Mouse (Mus musculus) forebrain, embryonic 11.5 days (tissue): Measurements from ENCODE around the gene Gpx5. TPM values are rescaled to one million over a fixed set of nuclear protein-coding genes. Genes with fewer than 3 reads are reported as not detected.

Experiments used
- ATAC-seq: fragments of 200-750 bp; cut with Nextera tagmentation; replicated peaks from 2 replicates; pipeline ENCODE4 v1.8.0; 2017; ENCODE audit warnings: moderate TSS enrichment; ENCODE audit not compliant: low FRiP score
- DNase-seq: peaks from one replicate; pipeline ENCODE4 v3.0.0-alpha.2; 2017; ENCODE audit warnings: low spot score
- H3K27ac ChIP-seq: fragments of 300-500 bp; sonication (generic); 2 replicates; pipeline ENCODE4 v1.5.1; 2014; ENCODE audit warnings: low read depth, low read length
- H3K27me3 ChIP-seq: fragments of 300-500 bp; sonication (generic); 2 replicates; pipeline ENCODE4 v1.6.1; 2014; ENCODE audit warnings: mild to moderate bottlenecking, low read length, mixed read lengths; ENCODE audit not compliant: control insufficient read depth, insufficient read depth
- H3K36me3 ChIP-seq: fragments of 300-500 bp; sonication (generic); 2 replicates; pipeline ENCODE4 v1.6.1; 2014; ENCODE audit warnings: mild to moderate bottlenecking, low read length, moderate library complexity, mixed read lengths; ENCODE audit not compliant: control insufficient read depth, insufficient read depth
- H3K4me1 ChIP-seq: fragments of 300-500 bp; sonication (generic); replicated peaks from 2 replicates; pipeline ENCODE4 v1.6.1; 2014; ENCODE audit warnings: low read length, mixed read lengths; ENCODE audit not compliant: control insufficient read depth, insufficient read depth
- H3K4me2 ChIP-seq: fragments of 300-500 bp; sonication (generic); 2 replicates; pipeline ENCODE4 v1.6.1; 2014; ENCODE audit warnings: low read depth, mild to moderate bottlenecking, low read length, moderate library complexity, mixed read lengths; ENCODE audit not compliant: severe bottlenecking
- H3K4me3 ChIP-seq: fragments of 300-500 bp; sonication (generic); 2 replicates; pipeline ENCODE4 v1.5.1; 2014; ENCODE audit warnings: low read depth, low read length
- H3K9ac ChIP-seq: fragments of 300-500 bp; sonication (generic); 2 replicates; pipeline ENCODE4 v1.6.1; 2014; ENCODE audit warnings: low read length
- H3K9me3 ChIP-seq: fragments of 300-500 bp; sonication (generic); 2 replicates; pipeline ENCODE4 v1.6.1; 2016; ENCODE audit warnings: low read length, mixed read lengths; ENCODE audit not compliant: control insufficient read depth
- WGBS: fragments of 180-500 bp; shearing (Covaris S2); extraction: QIAGEN DNeasy Blood & Tissue Kit; methylation state at CpG from one replicate; pipeline ENCODE4 v1.1.7; 2014; 5-methylcytosine and 5-hydroxymethylcytosine counted together
- polyA plus RNA-seq: library from polyadenylated mRNA; unstranded; fragments of >200 nt; fragmentation: Nextera tagmentation; extraction: Ambion mirVana; gene quantifications from 2 replicates; pipeline ENCODE4 v1.2.1, GENCODE M21; 2014

Gene Gpx5
- polyA plus RNA-seq, 1 experiment from 2014 or later, result not detected

DNA sequence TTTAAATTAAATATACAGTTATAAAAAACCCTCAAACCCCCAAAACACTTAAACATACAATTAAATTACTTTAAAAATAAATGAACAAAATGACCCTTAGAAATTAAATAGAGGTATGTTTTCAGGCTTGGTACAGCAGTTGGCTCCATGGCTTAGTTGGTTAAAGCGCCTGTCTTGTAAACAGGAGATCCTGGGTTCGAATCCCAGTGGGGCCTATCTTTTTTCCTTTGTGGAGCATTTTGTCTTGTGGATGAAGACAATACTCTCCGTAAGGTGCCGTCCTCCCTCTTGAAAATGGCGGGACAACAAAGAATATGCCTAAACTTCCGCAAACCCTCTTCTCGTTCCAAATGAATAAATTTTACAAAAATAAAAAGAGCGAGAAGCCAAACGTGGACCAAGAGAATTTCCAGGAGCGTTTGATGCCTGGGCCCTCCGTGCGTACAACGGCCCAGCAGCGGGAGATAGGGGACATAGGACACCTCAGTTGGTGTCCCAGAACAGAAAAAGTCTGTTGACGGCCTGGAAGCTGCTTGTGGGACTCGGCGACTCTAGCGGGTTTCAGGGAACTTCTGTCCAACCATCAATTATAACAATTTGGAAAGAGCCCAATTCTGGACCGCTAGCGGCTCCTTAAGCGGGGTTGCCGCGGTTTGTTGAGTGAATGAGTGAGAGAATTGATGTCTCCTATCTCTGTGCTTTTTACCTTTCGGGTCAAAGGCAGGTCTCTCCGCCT is 16.5 kb downstream of the Gpx5 start:
- no peaks in the 10 kb centered on the region; the same call in 1 of the 2 replicates for H3K4me1 ChIP-seq
- peak overlapping the region; percentile 61 for H3K9ac ChIP-seq
- peak; percentile 85 for ATAC-seq
- peak; percentile 88 for DNase-seq
- H3K4me2 ChIP-seq, result peak overlapping the region; percentile 55
- peak overlapping the region; percentile 61 for H3K4me3 ChIP-seq
- no peaks in the 10 kb centered on the region for H3K9me3 ChIP-seq
- H3K27ac ChIP-seq, result no peak overlapping the region
- no peaks in the 10 kb centered on the region for H3K36me3 ChIP-seq
- H3K27me3 ChIP-seq, result no peaks in the 10 kb centered on the region; the same call in 1 of the 2 replicates
- WGBS, result under 1% methylated on average over 25 of the region's 25 CpGs

DNA sequence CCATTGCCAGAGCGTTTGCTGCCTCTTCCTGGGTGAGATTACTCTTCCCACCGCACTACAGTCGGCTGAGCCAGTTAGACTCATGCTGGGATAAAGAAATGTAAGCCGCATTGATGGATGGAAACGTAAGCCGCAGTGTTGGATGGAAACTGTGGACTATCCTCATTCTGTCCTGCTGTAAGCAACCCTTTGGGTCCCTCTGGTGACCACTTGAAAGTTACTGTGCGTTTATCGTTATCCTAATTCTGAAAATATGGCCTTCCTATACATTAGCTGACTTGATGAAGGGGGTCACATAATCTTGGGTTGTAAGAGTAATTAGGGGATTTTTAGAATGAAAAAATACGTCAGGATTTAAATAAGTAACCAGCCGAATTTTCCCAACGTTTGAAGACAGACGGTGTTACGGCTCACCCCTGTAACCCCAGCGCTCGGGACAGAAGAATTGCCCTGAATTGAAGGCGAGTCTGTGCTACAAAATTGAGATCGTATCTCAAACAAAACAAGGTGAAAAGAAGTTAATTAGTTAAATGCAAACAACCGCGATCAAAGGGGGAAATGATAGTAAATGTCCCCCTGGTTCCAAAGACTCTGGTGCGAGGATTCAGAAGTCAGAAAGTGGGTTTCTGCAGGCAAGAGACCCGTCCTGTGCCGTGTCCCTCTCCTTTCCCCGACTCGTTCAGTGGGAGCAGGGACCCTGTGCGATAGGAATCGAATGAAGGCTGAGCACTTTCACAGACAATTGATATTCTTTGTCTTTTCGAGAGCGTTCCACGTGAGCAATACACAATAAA is 17.3 kb downstream of the Gpx5 start:
- Histone ChIP-seq H3K4me3 (peak overlapping the region; percentile 61), H3K9ac (peak overlapping the region; percentile 61), H3K27ac (no peak overlapping the region), H3K4me1 (no peaks in the 10 kb centered on the region; the same call in 1 of the 2 replicates), H3K4me2 (peak overlapping the region; percentile 55), H3K9me3 (no peaks in the 10 kb centered on the region), H3K36me3 (no peaks in the 10 kb centered on the region), H3K27me3 (no peaks in the 10 kb centered on the region; the same call in 1 of the 2 replicates)
- under 1% methylated on average over 29 of the region's 29 CpGs for WGBS
- peak; percentile 72 for ATAC-seq
- DNase-seq, result peak; percentile 68

DNA sequence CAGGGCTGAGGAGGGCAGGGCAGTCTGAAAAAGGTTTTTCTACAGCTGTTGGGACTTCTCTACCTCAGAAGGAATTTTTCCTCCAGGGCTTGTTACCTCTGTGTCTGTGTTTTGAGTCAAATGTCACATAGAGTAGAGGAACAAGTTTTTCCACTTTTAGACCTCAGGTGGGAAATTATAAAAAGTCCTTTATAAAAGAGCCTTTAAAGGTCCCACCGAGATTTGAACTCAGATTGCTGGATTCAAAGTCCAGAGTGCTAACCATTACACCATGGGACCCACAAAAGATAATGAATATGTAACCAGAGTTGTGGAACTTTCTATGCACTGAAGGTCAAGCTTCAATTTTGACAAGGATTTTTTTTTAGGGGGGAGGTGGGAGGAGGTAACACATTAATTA is 24.3 kb downstream of the Gpx5 start:
- Histone ChIP-seq H3K4me3 (no peak overlapping the region), H3K9me3 (no peaks in the 10 kb centered on the region), H3K4me1 (no peaks in the 10 kb centered on the region), H3K36me3 (no peaks in the 10 kb centered on the region), H3K27ac (no peak overlapping the region), H3K27me3 (no peaks in the 10 kb centered on the region), H3K4me2 (peak overlapping the region; percentile 12; the same call in 1 of the 2 replicates), H3K9ac (no peak overlapping the region)
- DNase-seq (no peak), ATAC-seq (0 out of 2 replicates have a peak, but pooled peaks have one; percentile 10)
- 6% methylated on average over 1 of the region's 1 CpGs for WGBS

DNA sequence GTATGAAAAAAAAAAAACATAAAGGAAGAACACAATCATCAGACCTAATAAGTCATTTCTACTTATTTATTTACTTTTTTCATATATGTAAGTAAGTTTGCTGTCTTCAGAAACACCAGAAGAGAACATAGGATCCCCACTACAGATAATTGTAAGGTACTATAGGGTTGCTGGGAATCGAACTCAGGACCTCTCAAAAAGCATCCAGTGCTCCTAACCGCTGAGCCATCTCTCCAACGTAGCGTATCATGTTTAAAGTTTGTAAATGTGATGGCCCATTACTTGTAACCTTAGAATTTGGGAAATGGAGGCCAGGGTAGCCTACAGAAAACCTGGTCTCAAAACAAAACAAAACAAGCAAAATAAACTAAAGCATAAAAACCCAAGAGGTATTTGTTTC is 25.0 kb downstream of the Gpx5 start:
- no peak overlapping the region for H3K9ac ChIP-seq
- no peaks in the 10 kb centered on the region for H3K4me1 ChIP-seq
- 9% methylated on average over 4 of the region's 4 CpGs for WGBS
- H3K36me3 ChIP-seq, result no peaks in the 10 kb centered on the region
- H3K4me2 ChIP-seq, result peak overlapping the region; percentile 12; the same call in 1 of the 2 replicates
- ATAC-seq (no peak), DNase-seq (no peak)
- peaks cover 1% of the 10 kb centered on the region; the same call in 1 of the 2 replicates for H3K27me3 ChIP-seq
- no peaks in the 10 kb centered on the region for H3K9me3 ChIP-seq
- peak overlapping the region; percentile 9; the same call in 1 of the 2 replicates for H3K4me3 ChIP-seq
- H3K27ac ChIP-seq, result no peak overlapping the region

DNA sequence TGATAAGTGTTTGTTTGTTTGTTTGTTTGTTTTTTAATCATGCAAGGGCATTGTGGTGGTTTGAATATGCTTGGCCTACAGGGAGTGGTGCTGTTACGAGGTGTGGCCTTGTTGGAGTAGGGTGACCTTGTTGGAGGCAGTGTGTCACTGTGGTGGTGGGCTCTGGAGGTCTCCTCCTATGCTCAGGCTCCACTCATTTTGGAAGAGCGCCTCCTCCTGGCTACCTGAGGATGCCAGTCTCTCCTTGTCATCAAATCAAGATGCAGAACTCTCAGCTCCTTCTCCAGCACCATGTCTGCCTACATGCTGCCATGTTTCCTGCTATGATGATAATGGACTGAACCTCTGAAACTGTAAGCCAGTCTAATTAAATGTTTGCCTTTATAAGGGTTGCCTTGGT is 26.8 kb downstream of the Gpx5 start:
- Histone ChIP-seq H3K27ac (no peak overlapping the region), H3K4me3 (no peak overlapping the region), H3K4me1 (no peaks in the 10 kb centered on the region), H3K9me3 (no peaks in the 10 kb centered on the region), H3K4me2 (no peak overlapping the region), H3K27me3 (peaks cover 2% of the 10 kb centered on the region; the same call in 1 of the 2 replicates), H3K36me3 (no peaks in the 10 kb centered on the region), H3K9ac (no peak overlapping the region)
- DNase-seq, result no peak
- 51% methylated on average over 2 of the region's 2 CpGs for WGBS
- ATAC-seq, result no peak

DNA sequence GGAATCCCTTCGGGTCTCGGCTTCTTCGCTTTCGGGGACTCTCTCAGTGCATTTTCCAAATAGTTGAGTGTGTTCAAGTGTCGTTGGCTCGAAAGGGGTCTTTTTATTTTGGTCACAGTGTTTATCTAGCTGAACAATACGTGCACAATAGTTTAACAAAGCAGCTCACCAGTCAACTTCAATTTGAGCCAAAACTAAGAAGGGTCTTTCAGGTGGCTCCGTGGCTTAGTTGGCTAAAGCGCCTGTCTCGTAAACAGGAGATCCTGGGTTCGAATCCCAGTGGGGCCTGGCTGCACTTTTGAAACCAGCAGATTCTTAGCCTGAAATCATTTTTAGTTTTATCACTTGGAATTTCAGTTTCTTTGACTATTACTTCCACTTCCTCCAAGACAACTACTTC is 28.2 kb downstream of the Gpx5 start:
- WGBS, result 2% methylated on average over 11 of the region's 11 CpGs

DNA sequence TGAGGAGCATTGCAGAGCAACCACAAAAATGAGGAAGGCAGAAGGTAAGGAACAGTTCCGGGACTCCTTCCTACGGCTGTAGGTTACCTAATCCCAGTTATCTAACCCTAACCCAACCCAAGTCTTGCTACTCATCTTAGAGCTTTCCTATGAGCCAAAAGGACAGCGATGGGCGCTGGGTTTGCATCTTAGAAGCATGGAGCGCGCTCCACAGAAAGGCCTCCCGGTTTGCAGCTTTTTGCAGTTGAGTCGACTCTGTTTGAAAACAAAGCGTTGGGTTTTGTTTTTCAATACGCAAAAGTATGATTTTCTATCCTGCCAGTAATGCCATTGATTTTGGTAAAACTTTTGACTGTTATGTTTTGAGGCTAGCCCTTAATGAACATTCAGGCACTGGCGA is 28.6 kb downstream of the Gpx5 start:
- Histone ChIP-seq H3K4me1 (0 out of 2 replicates have a peak, but pooled peaks cover 2% of the 10 kb centered on the region), H3K27ac (no peak overlapping the region), H3K4me3 (peak overlapping the region; percentile 45), H3K9me3 (no peaks in the 10 kb centered on the region), H3K9ac (peak overlapping the region; percentile 49), H3K4me2 (peak overlapping the region; percentile 51), H3K27me3 (peaks cover 2% of the 10 kb centered on the region; the same call in 1 of the 2 replicates), H3K36me3 (no peaks in the 10 kb centered on the region)
- 2% methylated on average over 11 of the region's 11 CpGs for WGBS
- DNase-seq (no peak), ATAC-seq (no peak)

More for the DNA sequence above, 28.2 kb downstream of the Gpx5 start:
- peaks cover 2% of the 10 kb centered on the region; the same call in 1 of the 2 replicates for H3K27me3 ChIP-seq
- H3K9ac ChIP-seq, result peak overlapping the region; percentile 49
- H3K4me1 ChIP-seq, result 0 out of 2 replicates have a peak, but pooled peaks cover 2% of the 10 kb centered on the region
- H3K27ac ChIP-seq, result no peak overlapping the region
- no peaks in the 10 kb centered on the region for H3K36me3 ChIP-seq
- H3K4me3 ChIP-seq, result peak overlapping the region; percentile 45
- H3K9me3 ChIP-seq, result no peaks in the 10 kb centered on the region
- no peak; the same call in 1 of the 2 replicates for ATAC-seq
- peak overlapping the region; percentile 51 for H3K4me2 ChIP-seq
- DNase-seq, result peak; percentile 90

DNA sequence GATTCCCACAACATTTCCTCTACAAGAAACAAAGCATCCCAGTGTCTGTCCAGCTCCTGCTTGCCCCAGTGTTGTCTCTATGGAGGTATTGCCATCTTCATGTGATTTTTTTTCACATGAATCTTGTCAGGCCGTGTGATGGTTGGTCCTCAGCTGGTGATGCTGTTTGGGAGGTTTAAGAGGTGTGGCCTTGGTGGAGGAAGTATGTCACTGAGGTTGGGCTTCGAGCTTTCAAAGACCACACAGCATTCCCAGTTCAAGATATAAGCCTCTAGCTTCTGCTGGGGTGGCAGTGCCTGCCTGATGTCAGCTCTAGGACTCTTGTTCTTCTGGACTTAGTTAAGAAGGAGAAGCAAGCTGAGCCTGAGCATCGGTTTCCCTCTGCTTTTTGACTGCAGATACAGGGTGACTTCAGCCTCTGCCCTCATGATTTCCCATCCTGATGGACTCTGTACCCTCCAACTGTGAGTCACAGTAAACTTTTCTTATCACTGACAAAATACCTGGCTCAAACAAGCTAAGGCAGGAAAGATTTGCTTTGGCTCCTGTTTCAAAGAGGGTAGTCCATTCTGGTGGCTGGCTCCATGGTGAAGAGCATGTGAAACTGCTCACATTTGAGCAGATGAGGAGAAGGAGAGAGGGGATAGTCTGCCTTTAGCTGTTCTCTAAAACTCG is 29.6 kb downstream of the Gpx5 start:
- H3K4me3 ChIP-seq, result no peak overlapping the region
- H3K4me1 ChIP-seq, result 0 out of 2 replicates have a peak, but pooled peaks cover 2% of the 10 kb centered on the region
- WGBS, result 78% methylated on average over 4 of the region's 4 CpGs
- peaks cover 2% of the 10 kb centered on the region; the same call in 1 of the 2 replicates for H3K27me3 ChIP-seq
- H3K4me2 ChIP-seq, result no peak overlapping the region
- no peak overlapping the region for H3K9ac ChIP-seq
- DNase-seq, result no peak
- H3K9me3 ChIP-seq, result no peaks in the 10 kb centered on the region
- ATAC-seq, result no peak
- H3K27ac ChIP-seq, result no peak overlapping the region
- H3K36me3 ChIP-seq, result no peaks in the 10 kb centered on the region
